Mouse (Mus musculus) heart, postnatal 25 days (tissue): ENCODE measurements around the gene Cc2d2a. TPM values are rescaled to one million over a fixed set of nuclear protein-coding genes. Genes with fewer than 3 reads are reported as not detected.

ENCODE experiments used
- total RNA-seq, 2 experiments: library from RNA; stranded (reverse); gene quantifications; 2 replicates each; pipeline ENCODE4 v1.2.3; 2021

Gene Cc2d2a
- total RNA-seq, 2 experiments from 2014 or later, result 11.1 to 13.4 TPM

Other genes with a start within 250 kb of the Cc2d2a start
- 10 to 100 TPM in 1 of 2 experiments, 1 to 10 TPM in 1; 6.0 to 11.4 TPM for gene C1qtnf7, start 146.8 kb upstream of the Cc2d2a start, total RNA-seq
- 1 to 10 TPM; 1.8 to 2.6 TPM for gene Bst1, start 156.5 kb downstream of the Cc2d2a start, total RNA-seq
- 10 to 100 TPM; 30.4 to 32.2 TPM for gene Fbxl5, start 159.3 kb downstream of the Cc2d2a start, total RNA-seq
- 1 to 10 TPM; 7.9 to 8.5 TPM for gene Cd38, start 206.2 kb downstream of the Cc2d2a start, total RNA-seq